Mouse (Mus musculus) heart, postnatal 0 days (tissue): ENCODE results near the gene Nup188.

Experiments
- CTCF ChIP-seq: IDR thresholded peaks from 2 replicates; pipeline ENCODE4 v1.5.1; 2016; ENCODE audit warnings: antibody characterized with exemption, control low read depth, low read depth
- EP300 ChIP-seq: IDR thresholded peaks from 2 replicates; pipeline ENCODE4 v1.6.1; 2016; ENCODE audit warnings: antibody characterized with exemption, low read depth

DNA sequence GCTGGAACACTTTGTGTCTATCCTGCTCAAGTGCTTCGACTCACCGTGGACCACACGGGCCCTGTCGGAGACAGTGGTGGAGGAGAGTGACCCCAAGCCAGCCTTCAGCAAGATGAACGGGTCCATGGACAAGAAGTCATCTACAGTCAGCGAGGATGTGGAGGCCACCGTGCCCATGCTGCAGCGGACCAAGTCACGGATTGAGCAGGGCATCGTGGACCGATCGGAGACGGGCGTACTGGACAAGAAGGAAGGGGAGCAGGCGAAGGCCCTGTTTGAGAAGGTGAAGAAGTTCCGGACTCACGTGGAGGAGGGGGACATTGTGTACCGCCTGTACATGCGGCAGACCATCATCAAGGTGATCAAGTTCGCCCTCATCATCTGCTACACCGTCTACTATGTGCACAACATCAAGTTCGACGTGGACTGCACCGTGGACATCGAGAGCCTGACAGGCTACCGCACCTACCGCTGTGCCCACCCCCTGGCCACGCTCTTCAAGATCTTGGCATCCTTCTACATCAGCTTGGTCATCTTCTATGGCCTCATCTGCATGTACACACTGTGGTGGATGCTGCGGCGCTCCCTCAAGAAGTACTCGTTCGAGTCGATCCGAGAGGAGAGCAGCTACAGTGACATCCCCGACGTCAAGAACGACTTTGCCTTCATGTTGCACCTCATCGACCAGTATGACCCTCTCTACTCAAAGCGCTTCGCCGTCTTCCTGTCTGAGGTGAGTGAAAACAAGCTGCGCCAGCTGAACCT, 30.4 kb upstream of the Nup188 start:
- TF ChIP-seq CTCF (no peak), EP300 (no peak)
